Mouse (Mus musculus): ENCODE results near the gene Gm3448. TPM values are rescaled to one million over a fixed set of nuclear protein-coding genes. Genes with fewer than 3 reads are reported as not detected.
"Not testable (repeated sequence)": the region's sequence is repeated elsewhere in the genome, so short reads cannot be mapped to it uniquely, and the experiment has no call there.

The Gm3448 gene
- total RNA-seq, 2 experiments from 2014 or later, result 4.1 to 4.2 TPM

- not testable (repeated sequence) for DNase-seq
Measured at GRCm38 (mm10) chr17:15031414-15031813, 9.9 kb downstream of the Gm3448 start.

- DNase-seq, result not testable (repeated sequence)
Measured at GRCm38 (mm10) chr17:15025513-15025912, 15.8 kb downstream of the Gm3448 start.

GRCm38 (mm10) chr17:15024502-15025193 lies 16.7 kb downstream of the Gm3448 start:
- DNase-seq, result not testable (repeated sequence)

GRCm38 (mm10) chr17:15023878-15024492 lies 17.4 kb downstream of the Gm3448 start:
- DNase-seq, result not testable (repeated sequence)

GRCm38 (mm10) chr17:15021503-15022220 lies 19.7 kb downstream of the Gm3448 start:
- DNase-seq, result peak; percentile 1 to 9

- not testable (repeated sequence) for DNase-seq
Measured at GRCm38 (mm10) chr17:15009706-15010413, 31.5 kb downstream of the Gm3448 start, which contains the start of gene Gm3435. TSS of gene Gm3435 (plus strand) at chr17:15010176.

GRCm38 (mm10) chr17:15009088-15009487 lies 32.2 kb downstream of the Gm3448 start:
- DNase-seq, result not testable (repeated sequence)

- DNase-seq, result not testable (repeated sequence)
Measured at GRCm38 (mm10) chr17:15000047-15000446, 41.3 kb downstream of the Gm3448 start.

GRCm38 (mm10) chr17:14994140-14994539 lies 47.2 kb downstream of the Gm3448 start:
- not testable (repeated sequence) for DNase-seq

GRCm38 (mm10) chr17:14993139-14993832 lies 48.1 kb downstream of the Gm3448 start:
- not testable (repeated sequence) for DNase-seq

- DNase-seq, result not testable (repeated sequence)
Measured at GRCm38 (mm10) chr17:14992522-14993138, 48.7 kb downstream of the Gm3448 start.

GRCm38 (mm10) chr17:14990116-14990702 lies 51.1 kb downstream of the Gm3448 start:
- DNase-seq, result not testable (repeated sequence)

- not testable (repeated sequence) for DNase-seq
Measured at GRCm38 (mm10) chr17:14978362-14979038, 62.8 kb downstream of the Gm3448 start, which contains the start of the genes 9030025P20Rik and Gm3417. TSS of gene 9030025P20Rik (plus strand) at chr17:14978468. TSS of gene Gm3417 (minus strand) at chr17:14978790.

- DNase-seq, result not testable (repeated sequence)
Measured at GRCm38 (mm10) chr17:14977718-14978361, 63.5 kb downstream of the Gm3448 start.

- DNase-seq, result not testable (repeated sequence)
Measured at GRCm38 (mm10) chr17:14968373-14968913, 72.9 kb downstream of the Gm3448 start.

GRCm38 (mm10) chr17:14961557-14962154 lies 79.7 kb downstream of the Gm3448 start:
- DNase-seq, result not testable (repeated sequence)

GRCm38 (mm10) chr17:14960951-14961556 lies 80.3 kb downstream of the Gm3448 start, which contains the start of gene Phf10:
TSS of gene Phf10 (minus strand) at chr17:14961273.
- DNase-seq, result peak; percentile 43 to 63

- DNase-seq, result peak in 1 of 2 experiments; percentile 36
Measured at GRCm38 (mm10) chr17:14960520-14960919, 80.8 kb downstream of the Gm3448 start.

Measured in adrenal gland, postnatal 36 days (tissue).